ENCODE assay signal across 15 mouse cellular contexts in genomic region chr7:6883376-6884147, GRCm38 (mm10).
"Had no signal": no experiment of that assay in that cellular context is flagged by ENCODE, and none has a peak within 500 bp of the region (broad histone marks: within the 10 kb centered on the region; RNA-seq: fewer than 3 reads in every experiment).

No protein-coding gene starts in this region.

- DNase-seq: kidney, adult 18-20 months; kidney, postnatal 14 days; lung, embryonic 14.5 days; lung, postnatal 10 days; lung, postnatal 4 days; retina, postnatal 1 day; right cerebral cortex, postnatal 14 days; thymus, postnatal 36 days had no signal

- H3K4me2 ChIP-seq: hindbrain, embryonic 14.5 days; lung, embryonic 14.5 days; midbrain, embryonic 12.5 days; neural tube, embryonic 13.5 days had no signal

- H3K27me3 ChIP-seq: midbrain, embryonic 12.5 days; neural tube, embryonic 13.5 days had no signal

- ATAC-seq: midbrain, embryonic 16.5 days had no signal

- H3K36me3 ChIP-seq: limb, embryonic 10.5 days; midbrain, embryonic 12.5 days; neural tube, embryonic 13.5 days had no signal

- H3K9me3 ChIP-seq: limb, embryonic 10.5 days; midbrain, embryonic 12.5 days; neural tube, embryonic 13.5 days had no signal

- H3K27ac ChIP-seq: hindbrain, embryonic 14.5 days; left cerebral cortex, adult 2 months; limb, embryonic 10.5 days; midbrain, embryonic 12.5 days; neural tube, embryonic 13.5 days; stomach, postnatal 0 days had no signal

- H3K4me3 ChIP-seq: left cerebral cortex, adult 2 months; limb, embryonic 10.5 days; midbrain, embryonic 12.5 days; neural tube, embryonic 13.5 days had no signal

- H3K9ac ChIP-seq: hindbrain, embryonic 14.5 days; lung, embryonic 14.5 days; midbrain, embryonic 12.5 days; neural tube, embryonic 13.5 days had no signal
